8 mouse cellular contexts compared by ENCODE assay signal in the genomic region with DNA sequence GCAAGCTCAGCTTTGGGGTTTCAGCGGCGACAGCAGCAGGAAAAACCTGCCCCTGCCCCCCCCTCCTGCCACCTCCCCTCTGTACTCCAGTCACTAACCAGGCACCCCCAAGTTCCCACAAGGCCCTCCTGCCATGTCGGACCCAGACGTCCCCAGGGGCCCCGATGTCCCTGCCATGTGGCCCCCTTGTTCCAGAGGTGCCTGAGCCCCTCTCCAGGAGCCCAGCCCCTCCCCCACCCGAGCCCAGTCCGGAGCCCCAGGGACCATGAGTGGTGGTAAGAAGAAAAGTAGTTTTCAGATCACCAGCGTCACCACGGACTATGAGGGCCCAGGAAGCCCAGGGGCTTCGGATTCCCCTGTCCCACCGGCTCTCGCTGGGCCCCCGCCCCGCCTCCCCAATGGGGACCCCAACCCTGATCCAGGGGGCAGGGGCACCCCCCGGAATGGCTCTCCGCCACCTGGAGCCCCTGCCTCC. TPM values are rescaled to one million over a fixed set of nuclear protein-coding genes. Genes with fewer than 3 reads are reported as not detected.
DNase-seq lines count a peak whose midpoint lies in the region; ATAC-seq and TF ChIP-seq lines count a peak whose summit lies in the region.

No protein-coding gene starts in this region.

- no peak for TF ChIP-seq POLR2A in limb, embryonic 14.5 days (IDR thresholded peaks at IDR 0.05; ENCODE audit: borderline replicate concordance, extremely low read depth, insufficient read depth, insufficient read length)

- under 1% methylated on average over 16 of the region's 16 CpGs for WGBS in heart, embryonic 10.5 days
- WGBS in heart, embryonic 12.5 days: 0% methylated on average over 16 of the region's 16 CpGs
- 2% methylated on average over 16 of the region's 16 CpGs for WGBS in limb, embryonic 14.5 days
- WGBS in neural tube, embryonic 14.5 days: 2% methylated on average over 16 of the region's 16 CpGs

- peak overlapping the region; percentile 99 for H3K9ac ChIP-seq in heart, embryonic 12.5 days
- peak overlapping the region; percentile 73 for H3K9ac ChIP-seq in limb, embryonic 14.5 days (ENCODE audit: low read depth, low read length, severe bottlenecking)
- peak overlapping the region; percentile 71 for H3K9ac ChIP-seq in neural tube, embryonic 14.5 days (replicated peaks; ENCODE audit: low read depth, low read length)

- peaks cover 19% of the 10 kb centered on the region for H3K36me3 ChIP-seq in heart, embryonic 10.5 days
- H3K36me3 ChIP-seq in heart, embryonic 12.5 days: peaks cover 23% of the 10 kb centered on the region
- peaks cover 16% of the 10 kb centered on the region for H3K36me3 ChIP-seq in limb, embryonic 14.5 days (ENCODE audit: control insufficient read depth, insufficient read depth, low read length)
- no peaks in the 10 kb centered on the region for H3K36me3 ChIP-seq in neural tube, embryonic 14.5 days (ENCODE audit: control insufficient read depth, insufficient read depth, low read length)

- H3K9me3 ChIP-seq in heart, embryonic 10.5 days: no peaks in the 10 kb centered on the region
- H3K9me3 ChIP-seq in heart, embryonic 12.5 days (replicated peaks): no peaks in the 10 kb centered on the region
- no peaks in the 10 kb centered on the region for H3K9me3 ChIP-seq in limb, embryonic 14.5 days (ENCODE audit: control insufficient read depth, low read length)
- no peaks in the 10 kb centered on the region for H3K9me3 ChIP-seq in neural tube, embryonic 14.5 days (ENCODE audit: control insufficient read depth, low read length)

- peaks cover 46% of the 10 kb centered on the region for H3K4me1 ChIP-seq in heart, embryonic 10.5 days
- H3K4me1 ChIP-seq in heart, embryonic 12.5 days (replicated peaks): peaks cover 45% of the 10 kb centered on the region
- H3K4me1 ChIP-seq in limb, embryonic 14.5 days (ENCODE audit: control insufficient read depth, insufficient read depth, low read length): peaks cover 24% of the 10 kb centered on the region
- H3K4me1 ChIP-seq in neural tube, embryonic 14.5 days (ENCODE audit: control insufficient read depth, insufficient read depth, low read length): peaks cover 23% of the 10 kb centered on the region

- H3K4me2 ChIP-seq in heart, embryonic 12.5 days: peak overlapping the region; percentile 99
- H3K4me2 ChIP-seq in limb, embryonic 14.5 days (replicated peaks; ENCODE audit: low read depth, low read length, severe bottlenecking): peak overlapping the region; percentile 97
- H3K4me2 ChIP-seq in neural tube, embryonic 14.5 days (ENCODE audit: low read depth, low read length): peak overlapping the region; percentile 98

- H3K27ac ChIP-seq in heart, embryonic 10.5 days: peak overlapping the region; percentile 94
- H3K27ac ChIP-seq in heart, embryonic 12.5 days (ENCODE audit: poor library complexity, severe bottlenecking): peak overlapping the region; percentile 99
- peak overlapping the region; percentile 86 for H3K27ac ChIP-seq in limb, embryonic 14.5 days (replicated peaks; ENCODE audit: low read depth, low read length)
- H3K27ac ChIP-seq in neural tube, embryonic 14.5 days (ENCODE audit: low read depth, low read length): peak overlapping the region; percentile 81

- no peaks in the 10 kb centered on the region for H3K27me3 ChIP-seq in heart, embryonic 10.5 days (ENCODE audit: insufficient read depth, poor library complexity, severe bottlenecking)
- H3K27me3 ChIP-seq in heart, embryonic 12.5 days (replicated peaks): no peaks in the 10 kb centered on the region
- no peaks in the 10 kb centered on the region for H3K27me3 ChIP-seq in limb, embryonic 14.5 days (ENCODE audit: control insufficient read depth, insufficient read depth, low read length)
- no peaks in the 10 kb centered on the region for H3K27me3 ChIP-seq in neural tube, embryonic 14.5 days (ENCODE audit: control insufficient read depth, insufficient read depth, low read length)

- 0 out of 2 replicates have a peak, but pooled peaks have one; percentile 9 for ATAC-seq in heart, embryonic 12.5 days (ENCODE audit: insufficient number of reproducible peaks, low FRiP score)
- ATAC-seq in limb, embryonic 14.5 days (ENCODE audit: low FRiP score, low read depth): no peak
- ATAC-seq in neural tube, embryonic 14.5 days (ENCODE audit: low read depth): no peak

- peak overlapping the region; percentile 85 for H3K4me3 ChIP-seq in heart, embryonic 10.5 days
- peak overlapping the region; percentile 92 for H3K4me3 ChIP-seq in heart, embryonic 12.5 days
- H3K4me3 ChIP-seq in limb, embryonic 14.5 days (replicated peaks; ENCODE audit: low read length): peak overlapping the region; percentile 66
- H3K4me3 ChIP-seq in neural tube, embryonic 14.5 days (ENCODE audit: low read depth, low read length): peak overlapping the region; percentile 42

- intact Hi-C loops in left cerebral cortex, postnatal 14 days (cut with DNase I): loop anchor here (5.0 kb wide), 1 partner anchor 90 kb away; no protein-coding TSS in a partner anchor

- no peak for DNase-seq in heart, embryonic 10.5 days (ENCODE audit: low spot score)
- DNase-seq in heart, adult 9 months (ENCODE audit: low spot score in 2 of 2): no peak
- peak; percentile 31 for DNase-seq in NIH3T3 (ENCODE audit: low read depth)
- no peak for DNase-seq in limb, embryonic 14.5 days (ENCODE audit: low spot score)
- DNase-seq in left cerebral cortex, postnatal 14 days (ENCODE audit: low spot score in 2 of 2): no peak
- no peak for DNase-seq in layer of hippocampus, postnatal 10 days (ENCODE audit: low spot score in 2 of 2)

RNA-seq across cellular contexts. Expression of a gene that starts 1.4 kb away (rescaled TPM):
- polyA plus RNA-seq in heart, embryonic 10.5 days (2016; fragmentation: Nextera tagmentation; extraction: Ambion mirVana): 147 and 165 TPM in 2 replicates
- polyA plus RNA-seq in heart, embryonic 12.5 days (2016; fragmentation: Nextera tagmentation; extraction: Ambion mirVana): 144 and 154 TPM in 2 replicates
- 89.1 and 111 TPM in 2 replicates for polyA plus RNA-seq in limb, embryonic 14.5 days (2012; rRNA removed)
- 151 and 164 TPM in 2 replicates for polyA plus RNA-seq in limb, embryonic 14.5 days (2014; fragmentation: Nextera tagmentation; extraction: Ambion mirVana)
- polyA plus RNA-seq in neural tube, embryonic 14.5 days (2014; fragmentation: Nextera tagmentation; extraction: Ambion mirVana): 80.1 and 85.1 TPM in 2 replicates
- total RNA-seq in left cerebral cortex, postnatal 14 days (2021): 100 to 1,000 TPM; 169 to 181 TPM
- total RNA-seq in layer of hippocampus, postnatal 10 days (2021): 100 to 1,000 TPM; 141 to 146 TPM

RNA-seq across cellular contexts. Expression of a gene that starts 5.5 kb away (rescaled TPM):
- polyA plus RNA-seq in heart, embryonic 10.5 days (2016; fragmentation: Nextera tagmentation; extraction: Ambion mirVana): 1.4 TPM in 2 replicates
- 1.2 and 1.7 TPM in 2 replicates for polyA plus RNA-seq in heart, embryonic 12.5 days (2016; fragmentation: Nextera tagmentation; extraction: Ambion mirVana)
- 19.7 and 25.0 TPM in 2 replicates for polyA plus RNA-seq in limb, embryonic 14.5 days (2012; rRNA removed)
- 1.2 and 1.4 TPM in 2 replicates for polyA plus RNA-seq in limb, embryonic 14.5 days (2014; fragmentation: Nextera tagmentation; extraction: Ambion mirVana)
- 13.6 and 22.3 TPM in 2 replicates for polyA plus RNA-seq in neural tube, embryonic 14.5 days (2014; fragmentation: Nextera tagmentation; extraction: Ambion mirVana)
- 10 to 100 TPM; 78.5 to 83.4 TPM for total RNA-seq in left cerebral cortex, postnatal 14 days (2021)
- total RNA-seq in layer of hippocampus, postnatal 10 days (2021): 100 to 1,000 TPM; 100 to 105 TPM

RNA-seq across cellular contexts. Expression of a gene that starts 31.8 kb away (rescaled TPM):
- 31.3 and 49.2 TPM in 2 replicates for polyA plus RNA-seq in heart, embryonic 10.5 days (2016; fragmentation: Nextera tagmentation; extraction: Ambion mirVana)
- polyA plus RNA-seq in heart, embryonic 12.5 days (2016; fragmentation: Nextera tagmentation; extraction: Ambion mirVana): 28.0 and 31.8 TPM in 2 replicates
- polyA plus RNA-seq in limb, embryonic 14.5 days (2012; rRNA removed): 45.2 and 46.8 TPM in 2 replicates
- 37.6 and 44.9 TPM in 2 replicates for polyA plus RNA-seq in limb, embryonic 14.5 days (2014; fragmentation: Nextera tagmentation; extraction: Ambion mirVana)
- 37.8 and 43.7 TPM in 2 replicates for polyA plus RNA-seq in neural tube, embryonic 14.5 days (2014; fragmentation: Nextera tagmentation; extraction: Ambion mirVana)
- total RNA-seq in left cerebral cortex, postnatal 14 days (2021): 10 to 100 TPM; 26.0 to 29.2 TPM
- total RNA-seq in layer of hippocampus, postnatal 10 days (2021): 10 to 100 TPM; 23.2 to 31.6 TPM

RNA-seq across cellular contexts. Expression of a gene that starts 40.6 kb away (rescaled TPM):
- 7.1 and 10.4 TPM in 2 replicates for polyA plus RNA-seq in heart, embryonic 10.5 days (2016; fragmentation: Nextera tagmentation; extraction: Ambion mirVana)
- polyA plus RNA-seq in heart, embryonic 12.5 days (2016; fragmentation: Nextera tagmentation; extraction: Ambion mirVana): 8.8 and 11.0 TPM in 2 replicates
- polyA plus RNA-seq in limb, embryonic 14.5 days (2012; rRNA removed): 42.0 and 42.3 TPM in 2 replicates
- polyA plus RNA-seq in limb, embryonic 14.5 days (2014; fragmentation: Nextera tagmentation; extraction: Ambion mirVana): 13.9 and 16.7 TPM in 2 replicates
- 13.1 and 17.0 TPM in 2 replicates for polyA plus RNA-seq in neural tube, embryonic 14.5 days (2014; fragmentation: Nextera tagmentation; extraction: Ambion mirVana)
- total RNA-seq in left cerebral cortex, postnatal 14 days (2021): 10 to 100 TPM; 29.2 to 30.2 TPM
- 10 to 100 TPM; 33.0 to 33.7 TPM for total RNA-seq in layer of hippocampus, postnatal 10 days (2021)

RNA-seq across cellular contexts. Expression of a gene that starts 40.7 kb away (rescaled TPM):
- polyA plus RNA-seq in heart, embryonic 10.5 days (2016; fragmentation: Nextera tagmentation; extraction: Ambion mirVana): 10.0 and 12.5 TPM in 2 replicates
- polyA plus RNA-seq in heart, embryonic 12.5 days (2016; fragmentation: Nextera tagmentation; extraction: Ambion mirVana): 10.9 and 11.4 TPM in 2 replicates
- 19.4 and 30.1 TPM in 2 replicates for polyA plus RNA-seq in limb, embryonic 14.5 days (2012; rRNA removed)
- 17.3 and 18.5 TPM in 2 replicates for polyA plus RNA-seq in limb, embryonic 14.5 days (2014; fragmentation: Nextera tagmentation; extraction: Ambion mirVana)
- polyA plus RNA-seq in neural tube, embryonic 14.5 days (2014; fragmentation: Nextera tagmentation; extraction: Ambion mirVana): 11.2 and 13.9 TPM in 2 replicates
- total RNA-seq in left cerebral cortex, postnatal 14 days (2021): 1 to 10 TPM; 4.4 to 7.4 TPM
- total RNA-seq in layer of hippocampus, postnatal 10 days (2021): 1 to 10 TPM; 4.8 to 6.3 TPM

Comparison
In these comparisons a context has a peak if more than half of its experiments do, and no peak if none do; other contexts are left out.
1. H3K4me3 ChIP-seq: peak in every context shown above with its lines; median percentile 92 in heart, embryonic 12.5 days; 85 in heart, embryonic 10.5 days; 66 in limb, embryonic 14.5 days; 42 in neural tube, embryonic 14.5 days.